Mouse (Mus musculus): ENCODE data around the gene Tcl1b2. TPM values are rescaled to one million over a fixed set of nuclear protein-coding genes. Genes with fewer than 3 reads are reported as not detected.

Tcl1b2 gene
- polyA plus RNA-seq, 1 experiment from 2014 or later = not detected

DNA sequence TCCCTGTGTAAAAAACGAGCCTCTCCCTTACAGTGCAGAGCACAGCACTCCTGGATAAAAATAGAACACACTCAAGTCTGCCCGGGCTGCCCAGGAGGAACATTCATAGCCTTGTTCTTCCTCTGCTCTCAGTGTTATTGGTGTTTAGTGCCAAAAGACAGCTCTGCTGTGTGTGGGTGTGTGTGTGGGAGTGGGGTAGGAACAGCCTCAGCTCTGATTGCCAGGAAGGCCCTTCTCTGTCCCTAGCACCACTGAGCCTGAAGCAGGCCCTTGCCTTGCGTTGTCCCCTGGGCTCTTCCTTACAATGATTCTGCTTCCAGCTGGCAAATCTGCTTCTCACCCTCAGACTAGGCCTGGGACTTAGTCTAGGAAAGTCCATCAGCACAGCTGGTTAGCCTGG is 36.4 kb upstream of the Tcl1b2 start:
- ATAC-seq (ENCODE audit: low FRiP score, low TSS enrichment) = no peak
- DNase-seq (ENCODE audit: low spot score) = no peak
- TF ChIP-seq EP300 (optimal IDR thresholded peaks at IDR 0.05) (no peak), CTCF (IDR thresholded peaks at IDR 0.05; ENCODE audit: low read depth) (no peak)

DNA sequence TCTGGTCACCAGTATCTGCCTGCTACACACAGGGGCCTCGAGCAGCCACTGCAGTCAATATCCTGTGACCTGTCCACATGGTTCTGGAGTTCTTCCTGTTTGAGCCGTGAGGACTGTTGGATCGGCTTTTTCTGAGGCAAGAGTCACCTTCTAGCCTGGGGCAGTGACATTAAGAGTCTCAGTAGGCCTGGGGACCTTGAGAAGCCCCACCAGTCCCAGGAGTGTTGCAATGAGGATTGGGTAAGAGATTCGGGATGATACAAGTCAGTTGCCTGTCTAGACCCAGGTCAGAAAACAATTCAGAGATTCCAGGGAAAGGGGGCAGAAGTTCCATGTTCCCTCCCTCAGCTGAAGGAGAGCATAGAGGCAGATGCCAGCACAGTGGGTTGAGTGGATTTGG is 36.0 kb upstream of the Tcl1b2 start:
- no peak for ATAC-seq (ENCODE audit: low FRiP score, low TSS enrichment)
- H3K9ac ChIP-seq (ENCODE audit: low read length) = no peak overlapping the region
- H3K27ac ChIP-seq (replicated peaks) = no peak overlapping the region
- 69% methylated on average over 4 of the region's 4 CpGs for WGBS
- TF ChIP-seq EP300 (optimal IDR thresholded peaks at IDR 0.05) = no peak
- no peak for TF ChIP-seq CTCF (IDR thresholded peaks at IDR 0.05; ENCODE audit: low read depth)
- H3K36me3 ChIP-seq (ENCODE audit: control insufficient read depth, insufficient read depth, low read length) = no peaks in the 10 kb centered on the region
- no peak overlapping the region for H3K4me2 ChIP-seq (replicated peaks; ENCODE audit: low read depth)
- H3K27me3 ChIP-seq (ENCODE audit: control insufficient read depth, insufficient read depth, low read length) = no peaks in the 10 kb centered on the region
- H3K9me3 ChIP-seq (ENCODE audit: control insufficient read depth, low read length) = no peaks in the 10 kb centered on the region
- DNase-seq (ENCODE audit: low spot score) = no peak
- H3K4me3 ChIP-seq (ENCODE audit: low read depth, low read length) = no peak overlapping the region
- 0 out of 2 replicates have a peak, but pooled peaks cover 3% of the 10 kb centered on the region for H3K4me1 ChIP-seq (replicated peaks; ENCODE audit: control insufficient read depth, insufficient read depth)

More for the DNA sequence above, 36.4 kb upstream of the Tcl1b2 start:
- Histone ChIP-seq H3K4me1 (replicated peaks; ENCODE audit: control insufficient read depth, insufficient read depth) (0 out of 2 replicates have a peak, but pooled peaks cover 3% of the 10 kb centered on the region), H3K9ac (ENCODE audit: low read length) (no peak overlapping the region), H3K4me3 (ENCODE audit: low read depth, low read length) (no peak overlapping the region), H3K9me3 (ENCODE audit: control insufficient read depth, low read length) (no peaks in the 10 kb centered on the region), H3K27ac (replicated peaks) (no peak overlapping the region), H3K27me3 (ENCODE audit: control insufficient read depth, insufficient read depth, low read length) (no peaks in the 10 kb centered on the region), H3K36me3 (ENCODE audit: control insufficient read depth, insufficient read depth, low read length) (no peaks in the 10 kb centered on the region), H3K4me2 (replicated peaks; ENCODE audit: low read depth) (no peak overlapping the region)
- WGBS = 55% methylated on average over 3 of the region's 3 CpGs

- DNase-seq (ENCODE audit: low spot score) (no peak), ATAC-seq (ENCODE audit: low FRiP score, low TSS enrichment) (no peak)
- Histone ChIP-seq H3K27ac (replicated peaks) (no peak overlapping the region), H3K4me2 (replicated peaks; ENCODE audit: low read depth) (0 out of 2 replicates have a peak overlapping the region, but pooled peaks have one; percentile 3), H3K4me3 (ENCODE audit: low read depth, low read length) (no peak overlapping the region), H3K36me3 (ENCODE audit: control insufficient read depth, insufficient read depth, low read length) (no peaks in the 10 kb centered on the region), H3K27me3 (ENCODE audit: control insufficient read depth, insufficient read depth, low read length) (no peaks in the 10 kb centered on the region), H3K4me1 (replicated peaks; ENCODE audit: control insufficient read depth, insufficient read depth) (0 out of 2 replicates have a peak, but pooled peaks cover 3% of the 10 kb centered on the region), H3K9ac (ENCODE audit: low read length) (no peak overlapping the region), H3K9me3 (ENCODE audit: control insufficient read depth, low read length) (no peaks in the 10 kb centered on the region)
- TF ChIP-seq EP300 (optimal IDR thresholded peaks at IDR 0.05) (no peak), CTCF (IDR thresholded peaks at IDR 0.05; ENCODE audit: low read depth) (no peak)
- WGBS = 43% methylated on average over 13 of the region's 13 CpGs
These were observed 33.4 kb upstream of the Tcl1b2 start for GRCm38 (mm10) chr12:105112321-105112988.

GRCm38 (mm10) chr12:105116648-105117047 is 29.2 kb upstream of the Tcl1b2 start:
- no peak for TF ChIP-seq CTCF (IDR thresholded peaks at IDR 0.05; ENCODE audit: low read depth)
- no peak for TF ChIP-seq EP300 (optimal IDR thresholded peaks at IDR 0.05)
- DNase-seq (ENCODE audit: low spot score) = no peak
- Histone ChIP-seq H3K27me3 (ENCODE audit: control insufficient read depth, insufficient read depth, low read length) (no peaks in the 10 kb centered on the region), H3K9me3 (ENCODE audit: control insufficient read depth, low read length) (no peaks in the 10 kb centered on the region), H3K4me1 (replicated peaks; ENCODE audit: control insufficient read depth, insufficient read depth) (0 out of 2 replicates have a peak, but pooled peaks cover 3% of the 10 kb centered on the region), H3K4me2 (replicated peaks; ENCODE audit: low read depth) (no peak overlapping the region), H3K9ac (ENCODE audit: low read length) (no peak overlapping the region), H3K4me3 (ENCODE audit: low read depth, low read length) (no peak overlapping the region), H3K27ac (replicated peaks) (no peak overlapping the region), H3K36me3 (ENCODE audit: control insufficient read depth, insufficient read depth, low read length) (no peaks in the 10 kb centered on the region)
- 95% methylated on average over 1 of the region's 1 CpGs for WGBS
- no peak for ATAC-seq (ENCODE audit: low FRiP score, low TSS enrichment)

GRCm38 (mm10) chr12:105125362-105125761 is 20.5 kb upstream of the Tcl1b2 start:
- 85% methylated on average over 6 of the region's 6 CpGs for WGBS
- H3K4me1 ChIP-seq (replicated peaks; ENCODE audit: control insufficient read depth, insufficient read depth) = no peaks in the 10 kb centered on the region
- no peak for ATAC-seq (ENCODE audit: low FRiP score, low TSS enrichment)
- H3K9ac ChIP-seq (ENCODE audit: low read length) = no peak overlapping the region
- H3K36me3 ChIP-seq (ENCODE audit: control insufficient read depth, insufficient read depth, low read length) = no peaks in the 10 kb centered on the region
- H3K27me3 ChIP-seq (ENCODE audit: control insufficient read depth, insufficient read depth, low read length) = no peaks in the 10 kb centered on the region
- no peak overlapping the region for H3K4me2 ChIP-seq (replicated peaks; ENCODE audit: low read depth)
- no peak overlapping the region for H3K27ac ChIP-seq (replicated peaks)
- TF ChIP-seq EP300 (optimal IDR thresholded peaks at IDR 0.05) = no peak
- TF ChIP-seq CTCF (IDR thresholded peaks at IDR 0.05; ENCODE audit: low read depth) = no peak
- no peaks in the 10 kb centered on the region for H3K9me3 ChIP-seq (ENCODE audit: control insufficient read depth, low read length)
- no peak overlapping the region for H3K4me3 ChIP-seq (ENCODE audit: low read depth, low read length)
- DNase-seq (ENCODE audit: low spot score) = no peak

GRCm38 (mm10) chr12:105126516-105126915 is 19.3 kb upstream of the Tcl1b2 start:
- H3K27me3 ChIP-seq (ENCODE audit: control insufficient read depth, insufficient read depth, low read length) = no peaks in the 10 kb centered on the region
- no peaks in the 10 kb centered on the region for H3K9me3 ChIP-seq (ENCODE audit: control insufficient read depth, low read length)
- TF ChIP-seq CTCF (IDR thresholded peaks at IDR 0.05; ENCODE audit: low read depth) (no peak), EP300 (optimal IDR thresholded peaks at IDR 0.05) (no peak)
- DNase-seq (ENCODE audit: low spot score) (no peak), ATAC-seq (ENCODE audit: low FRiP score, low TSS enrichment) (no peak)
- H3K4me3 ChIP-seq (ENCODE audit: low read depth, low read length) = no peak overlapping the region
- WGBS = 72% methylated on average over 4 of the region's 4 CpGs
- no peak overlapping the region for H3K9ac ChIP-seq (ENCODE audit: low read length)
- H3K27ac ChIP-seq (replicated peaks) = no peak overlapping the region
- no peaks in the 10 kb centered on the region for H3K36me3 ChIP-seq (ENCODE audit: control insufficient read depth, insufficient read depth, low read length)
- no peak overlapping the region for H3K4me2 ChIP-seq (replicated peaks; ENCODE audit: low read depth)
- H3K4me1 ChIP-seq (replicated peaks; ENCODE audit: control insufficient read depth, insufficient read depth) = no peaks in the 10 kb centered on the region

All from stomach, postnatal 0 days (tissue).